Mouse (Mus musculus): ENCODE measurements at regions not wholly inside any gene's neighbourhood (a gene's known extent, or its start where the extent isn't known, plus 50 kb on each side); places are given as distances from the start of the nearest gene placed in this dataset.

- no peak for DNase-seq (ENCODE audit: low read depth, low spot score)
Observed at GRCm38 (mm10) chr4:124073646-124074045, 155.8 kb upstream of the 4930535I16Rik start.

- no peak for DNase-seq (ENCODE audit: low read depth, low spot score)
Observed at GRCm38 (mm10) chr4:124064601-124065000, 146.8 kb upstream of the 4930535I16Rik start.

- DNase-seq (ENCODE audit: low read depth, low spot score), result no peak
Observed at GRCm38 (mm10) chr4:124063269-124064100, 145.7 kb upstream of the 4930535I16Rik start.

GRCm38 (mm10) chr4:124057607-124058006 is 139.8 kb upstream of the 4930535I16Rik start:
- no peak for DNase-seq (ENCODE audit: low read depth, low spot score)

- no peak for DNase-seq (ENCODE audit: low read depth, low spot score)
Observed at GRCm38 (mm10) chr4:124054240-124054760, 136.5 kb upstream of the 4930535I16Rik start.

- DNase-seq (ENCODE audit: low read depth, low spot score), result no peak
Observed at GRCm38 (mm10) chr4:124053340-124054038, 135.7 kb upstream of the 4930535I16Rik start.

- no peak for DNase-seq (ENCODE audit: low read depth, low spot score)
Observed at GRCm38 (mm10) chr4:124052387-124052786, 134.6 kb upstream of the 4930535I16Rik start.

- no peak for DNase-seq (ENCODE audit: low read depth, low spot score)
Observed at GRCm38 (mm10) chr4:124048348-124048831, 130.6 kb upstream of the 4930535I16Rik start.

- no peak for DNase-seq (ENCODE audit: low read depth, low spot score)
Observed at GRCm38 (mm10) chr4:124047898-124048297, 130.1 kb upstream of the 4930535I16Rik start.

GRCm38 (mm10) chr4:124036483-124036882 is 118.7 kb upstream of the 4930535I16Rik start:
- DNase-seq (ENCODE audit: low read depth, low spot score), result no peak

GRCm38 (mm10) chr4:124035657-124036061 is 117.8 kb upstream of the 4930535I16Rik start:
- no peak for DNase-seq (ENCODE audit: low read depth, low spot score)

GRCm38 (mm10) chr4:124035192-124035591 is 117.4 kb upstream of the 4930535I16Rik start:
- no peak for DNase-seq (ENCODE audit: low read depth, low spot score)

- no peak for DNase-seq (ENCODE audit: low read depth, low spot score)
Observed at GRCm38 (mm10) chr4:124028061-124028460, 110.2 kb upstream of the 4930535I16Rik start.

- DNase-seq (ENCODE audit: low read depth, low spot score), result no peak
Observed at GRCm38 (mm10) chr4:124016401-124016800, 98.6 kb upstream of the 4930535I16Rik start.

GRCm38 (mm10) chr4:124015323-124015722 is 97.5 kb upstream of the 4930535I16Rik start:
- DNase-seq (ENCODE audit: low read depth, low spot score), result no peak

- no peak for DNase-seq (ENCODE audit: low read depth, low spot score)
Observed at GRCm38 (mm10) chr4:124012406-124012805, 94.6 kb upstream of the 4930535I16Rik start.

- no peak for DNase-seq (ENCODE audit: low read depth, low spot score)
Observed at GRCm38 (mm10) chr4:124008725-124009124, 90.9 kb upstream of the 4930535I16Rik start.

GRCm38 (mm10) chr4:124005626-124006315 is 87.9 kb upstream of the 4930535I16Rik start:
- DNase-seq (ENCODE audit: low read depth, low spot score), result no peak

GRCm38 (mm10) chr4:124002760-124003159 is 84.9 kb upstream of the 4930535I16Rik start:
- DNase-seq (ENCODE audit: low read depth, low spot score), result no peak

- DNase-seq (ENCODE audit: low read depth, low spot score), result no peak
Observed at GRCm38 (mm10) chr4:124002105-124002504, 84.3 kb upstream of the 4930535I16Rik start.

- DNase-seq (ENCODE audit: low read depth, low spot score), result no peak
Observed at GRCm38 (mm10) chr4:123995815-123996214, 78.0 kb upstream of the 4930535I16Rik start.

GRCm38 (mm10) chr4:123991223-123991622 is 73.4 kb upstream of the 4930535I16Rik start:
- no peak for DNase-seq (ENCODE audit: low read depth, low spot score)
